Mouse (Mus musculus) yolk sac, embryonic 10.5 days (tissue): Measurements from ENCODE around the gene Wt1.
A peak's percentile ranks its signal among the peaks of the same experiment; 100 is the strongest.

ENCODE experiments used
- DNase-seq: peaks from one replicate; pipeline ENCODE4 v3.0.0-alpha.2; 2017; ENCODE audit warnings: low spot score

Gene Wt1

GRCm38 (mm10) chr2:105126691-105127530 lies 582 bp downstream of the Wt1 start:
- DNase-seq, result peak; percentile 28

- DNase-seq, result peak; percentile 28
These were observed 1.5 kb downstream of the Wt1 start for GRCm38 (mm10) chr2:105127531-105128480.

- DNase-seq, result no peak
These were observed 2.2 kb downstream of the Wt1 start for GRCm38 (mm10) chr2:105128564-105128963.

GRCm38 (mm10) chr2:105130351-105131060 lies 4.2 kb downstream of the Wt1 start:
- DNase-seq, result no peak

- no peak for DNase-seq
These were observed 4.9 kb downstream of the Wt1 start for GRCm38 (mm10) chr2:105131061-105131810.

GRCm38 (mm10) chr2:105131811-105132100 lies 5.4 kb downstream of the Wt1 start:
- DNase-seq, result no peak

GRCm38 (mm10) chr2:105132300-105132699 lies 6.0 kb downstream of the Wt1 start:
- peak; percentile 17 for DNase-seq

- no peak for DNase-seq
These were observed 6.8 kb downstream of the Wt1 start for GRCm38 (mm10) chr2:105132933-105133795.

GRCm38 (mm10) chr2:105134296-105134695 lies 8.0 kb downstream of the Wt1 start:
- peak; percentile 10 for DNase-seq

- no peak for DNase-seq
These were observed 13.1 kb downstream of the Wt1 start for GRCm38 (mm10) chr2:105139471-105139870.

GRCm38 (mm10) chr2:105141371-105141770 lies 15.0 kb downstream of the Wt1 start:
- no peak for DNase-seq

- DNase-seq, result no peak
These were observed 17.4 kb downstream of the Wt1 start for GRCm38 (mm10) chr2:105143731-105144130.

- DNase-seq, result no peak
These were observed 25.2 kb downstream of the Wt1 start for GRCm38 (mm10) chr2:105151544-105151943.

- no peak for DNase-seq
These were observed 26.7 kb downstream of the Wt1 start for GRCm38 (mm10) chr2:105153046-105153445.

- DNase-seq, result no peak
These were observed 34.6 kb downstream of the Wt1 start for GRCm38 (mm10) chr2:105160949-105161348.

GRCm38 (mm10) chr2:105162763-105163162 lies 36.4 kb downstream of the Wt1 start:
- peak; percentile 24 for DNase-seq

- DNase-seq, result no peak
These were observed 41.8 kb downstream of the Wt1 start for GRCm38 (mm10) chr2:105168137-105168536.

GRCm38 (mm10) chr2:105174254-105174653 lies 47.9 kb downstream of the Wt1 start:
- DNase-seq, result no peak

- DNase-seq, result no peak
These were observed 52.5 kb downstream of the Wt1 start for GRCm38 (mm10) chr2:105178871-105179270.

- no peak for DNase-seq
These were observed 56.2 kb downstream of the Wt1 start for GRCm38 (mm10) chr2:105182501-105182900.

- no peak for DNase-seq
These were observed 58.8 kb downstream of the Wt1 start for GRCm38 (mm10) chr2:105185140-105185539.
